Mouse (Mus musculus): ENCODE measurements around the gene Cdc42se1. TPM values are rescaled to one million over a fixed set of nuclear protein-coding genes. Genes with fewer than 3 reads are reported as not detected.
"Not testable (repeated sequence)": the region's sequence is repeated elsewhere in the genome, so short reads cannot be mapped to it uniquely, and the experiment has no call there.

Cdc42se1 gene
- polyA plus RNA-seq, 1 experiment: 71.7 TPM

DNA sequence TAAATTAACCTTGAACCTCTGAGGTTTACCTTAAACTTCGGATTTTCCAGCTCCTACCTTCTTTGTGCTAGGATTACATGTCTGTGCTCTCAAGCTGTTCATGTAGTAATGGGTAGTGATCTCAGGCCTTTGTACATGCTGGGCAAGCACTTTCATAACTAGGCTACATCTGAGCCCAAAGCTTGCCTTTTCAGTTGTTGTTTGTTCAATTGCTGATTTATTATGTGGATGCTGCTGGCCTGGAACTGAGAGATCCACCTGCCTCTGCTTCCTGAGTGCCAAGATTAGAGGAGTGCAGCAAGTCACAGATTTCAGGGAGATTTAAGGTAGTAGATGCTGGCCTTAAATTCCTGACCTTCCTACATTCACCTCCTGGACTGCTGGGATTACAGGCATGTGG lies 29.4 kb upstream of the Cdc42se1 start:
- no peak overlapping the region for H3K4me3 ChIP-seq (replicated peaks; ENCODE audit: extremely low read depth, low read depth, low read length)
- WGBS: 75% methylated on average over 1 of the region's 1 CpGs
- TF ChIP-seq POLR2A (IDR thresholded peaks at IDR 0.05; ENCODE audit: borderline replicate concordance, extremely low read depth, low read depth, low read length): no peak
- TF ChIP-seq CTCF (IDR thresholded peaks at IDR 0.05; ENCODE audit: insufficient read depth, low read length): no peak
- H3K4me1 ChIP-seq (ENCODE audit: control insufficient read depth, insufficient read depth, low read length): no peaks in the 10 kb centered on the region
- no peak for DNase-seq

DNA sequence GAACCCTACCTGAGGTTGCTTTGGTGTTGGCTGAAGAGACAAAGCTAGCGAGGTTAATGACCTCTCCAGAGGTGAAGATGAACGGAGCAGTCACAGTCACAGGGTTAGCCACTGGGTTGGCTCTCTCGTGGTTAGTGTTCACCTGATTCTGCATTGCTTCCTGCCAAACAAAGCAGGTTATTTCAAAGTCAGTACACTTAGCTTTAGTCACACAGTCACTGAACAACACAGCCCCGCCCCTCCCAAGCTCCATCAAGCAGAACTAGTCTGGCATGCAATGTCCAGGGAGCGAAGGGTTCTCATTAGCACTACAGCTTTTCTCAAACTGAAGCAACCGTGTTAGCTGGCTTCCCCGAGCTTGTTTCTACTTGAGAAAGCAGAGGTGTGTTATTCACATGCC lies 28.4 kb upstream of the Cdc42se1 start:
- no peaks in the 10 kb centered on the region for H3K4me1 ChIP-seq (ENCODE audit: control insufficient read depth, insufficient read depth, low read length)
- WGBS: 81% methylated on average over 7 of the region's 7 CpGs
- TF ChIP-seq CTCF (IDR thresholded peaks at IDR 0.05; ENCODE audit: insufficient read depth, low read length) (no peak), POLR2A (IDR thresholded peaks at IDR 0.05; ENCODE audit: borderline replicate concordance, extremely low read depth, low read depth, low read length) (no peak)
- no peak overlapping the region for H3K4me3 ChIP-seq (replicated peaks; ENCODE audit: extremely low read depth, low read depth, low read length)
- no peak for DNase-seq

DNA sequence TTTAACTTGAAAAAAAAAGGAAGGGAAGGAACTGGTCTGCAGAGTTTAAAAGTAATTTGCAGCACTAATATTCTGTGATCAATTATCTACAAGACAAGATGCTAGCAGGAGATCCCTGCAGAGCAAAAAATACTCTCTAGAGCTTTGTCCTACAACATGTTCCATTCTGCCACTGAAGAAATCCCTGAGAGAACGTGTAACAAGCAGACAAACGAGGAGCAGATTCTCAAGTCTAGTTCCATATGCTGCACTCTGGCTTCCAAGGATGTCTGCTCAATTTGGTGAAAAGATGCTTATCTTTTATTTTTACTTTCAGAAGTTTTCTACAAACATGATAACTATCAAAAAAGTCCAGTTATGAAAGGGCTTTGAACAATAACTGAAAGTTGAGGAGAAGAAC lies 28.0 kb upstream of the Cdc42se1 start:
- no peaks in the 10 kb centered on the region for H3K4me1 ChIP-seq (ENCODE audit: control insufficient read depth, insufficient read depth, low read length)
- no peak overlapping the region for H3K4me3 ChIP-seq (replicated peaks; ENCODE audit: extremely low read depth, low read depth, low read length)
- DNase-seq: no peak
- no peak for TF ChIP-seq POLR2A (IDR thresholded peaks at IDR 0.05; ENCODE audit: borderline replicate concordance, extremely low read depth, low read depth, low read length)
- TF ChIP-seq CTCF (IDR thresholded peaks at IDR 0.05; ENCODE audit: insufficient read depth, low read length): no peak
- WGBS: 84% methylated on average over 2 of the region's 2 CpGs

GRCm38 (mm10) chr3:95203880-95204279 lies 24.7 kb upstream of the Cdc42se1 start:
- WGBS: 92% methylated on average over 6 of the region's 6 CpGs
- Histone ChIP-seq H3K4me3 (replicated peaks; ENCODE audit: extremely low read depth, low read depth, low read length) (no peak overlapping the region), H3K4me1 (ENCODE audit: control insufficient read depth, insufficient read depth, low read length) (no peaks in the 10 kb centered on the region)
- TF ChIP-seq CTCF (IDR thresholded peaks at IDR 0.05; ENCODE audit: insufficient read depth, low read length): no peak
- TF ChIP-seq POLR2A (IDR thresholded peaks at IDR 0.05; ENCODE audit: borderline replicate concordance, extremely low read depth, low read depth, low read length): no peak
- DNase-seq: no peak

DNA sequence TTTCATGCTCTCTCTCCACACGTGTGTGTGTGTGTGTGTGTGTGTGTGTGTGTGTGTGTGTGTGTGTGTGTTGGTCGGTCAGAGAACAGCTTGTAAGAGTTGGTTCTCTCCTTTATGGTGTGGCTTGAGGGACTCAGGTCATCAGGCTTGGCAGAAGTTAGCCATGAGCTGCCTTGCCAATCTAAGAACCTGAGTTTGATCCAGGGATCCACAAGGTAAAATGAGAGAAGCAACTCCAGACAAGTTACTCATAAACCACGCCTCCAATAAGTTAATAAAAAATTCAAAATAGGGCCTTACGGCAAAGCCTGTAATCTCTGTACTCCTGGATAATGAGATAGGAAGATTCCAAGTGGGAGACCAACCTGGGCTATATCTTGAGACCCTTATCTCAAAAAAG lies 20.2 kb upstream of the Cdc42se1 start:
- H3K4me3 ChIP-seq (replicated peaks; ENCODE audit: extremely low read depth, low read depth, low read length): no peak overlapping the region
- H3K4me1 ChIP-seq (ENCODE audit: control insufficient read depth, insufficient read depth, low read length): no peaks in the 10 kb centered on the region
- 88% methylated on average over 4 of the region's 4 CpGs for WGBS
- no peak for TF ChIP-seq CTCF (IDR thresholded peaks at IDR 0.05; ENCODE audit: insufficient read depth, low read length)
- TF ChIP-seq POLR2A (IDR thresholded peaks at IDR 0.05; ENCODE audit: borderline replicate concordance, extremely low read depth, low read depth, low read length): no peak
- DNase-seq: no peak

- no peak for DNase-seq
- H3K4me1 ChIP-seq (ENCODE audit: control insufficient read depth, insufficient read depth, low read length): no peaks in the 10 kb centered on the region
- no peak overlapping the region for H3K4me3 ChIP-seq (replicated peaks; ENCODE audit: extremely low read depth, low read depth, low read length)
- WGBS: 57% methylated on average over 2 of the region's 2 CpGs
- TF ChIP-seq POLR2A (IDR thresholded peaks at IDR 0.05; ENCODE audit: borderline replicate concordance, extremely low read depth, low read depth, low read length): no peak
- no peak for TF ChIP-seq CTCF (IDR thresholded peaks at IDR 0.05; ENCODE audit: insufficient read depth, low read length)
Observed at GRCm38 (mm10) chr3:95210585-95210984, 17.9 kb upstream of the Cdc42se1 start.

GRCm38 (mm10) chr3:95212889-95213608 lies 15.5 kb upstream of the Cdc42se1 start:
- WGBS: 93% methylated on average over 7 of the region's 10 CpGs
- DNase-seq; H3K4me3 ChIP-seq (replicated peaks; ENCODE audit: extremely low read depth, low read depth, low read length): not testable (repeated sequence)

GRCm38 (mm10) chr3:95213609-95213975 lies 14.9 kb upstream of the Cdc42se1 start:
- Histone ChIP-seq H3K4me3 (replicated peaks; ENCODE audit: extremely low read depth, low read depth, low read length) (no peak overlapping the region), H3K4me1 (ENCODE audit: control insufficient read depth, insufficient read depth, low read length) (no peaks in the 10 kb centered on the region)
- 100% methylated on average over 1 of the region's 1 CpGs for WGBS
- DNase-seq: no peak
- TF ChIP-seq POLR2A (IDR thresholded peaks at IDR 0.05; ENCODE audit: borderline replicate concordance, extremely low read depth, low read depth, low read length): no peak

More at GRCm38 (mm10) chr3:95212889-95213608, 15.5 kb upstream of the Cdc42se1 start:
- H3K4me1 ChIP-seq (ENCODE audit: control insufficient read depth, insufficient read depth, low read length): not testable (repeated sequence)

DNA sequence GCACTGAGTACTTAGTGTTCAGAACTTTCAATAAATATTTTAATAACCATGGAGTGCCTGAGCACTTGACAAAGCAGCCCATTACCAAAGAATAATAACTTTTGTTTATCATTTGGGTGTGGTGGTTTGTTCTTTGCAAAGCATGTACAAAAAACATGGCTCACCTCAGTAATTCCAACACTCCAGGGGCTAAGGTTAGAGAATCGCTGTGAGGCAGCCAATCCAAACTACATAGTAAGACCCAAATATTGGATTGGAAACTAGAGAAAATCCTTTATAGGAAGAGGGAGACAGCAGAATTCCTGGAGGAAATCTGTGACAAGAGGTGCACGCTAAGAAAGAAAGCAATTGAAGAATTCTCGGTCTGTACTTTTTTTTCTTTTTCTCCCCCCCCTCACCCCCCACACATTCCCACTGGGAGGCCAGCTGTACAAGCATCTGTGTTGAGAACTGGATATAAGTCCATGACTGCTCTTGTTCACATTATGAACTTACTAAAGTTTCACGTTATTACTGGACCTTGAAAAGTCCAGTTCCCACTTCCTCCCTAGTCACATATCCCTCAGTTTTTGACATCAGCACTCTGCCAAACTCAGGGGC lies 11.8 kb upstream of the Cdc42se1 start:
- 6% methylated on average over 4 of the region's 4 CpGs for WGBS
- H3K4me3 ChIP-seq (replicated peaks; ENCODE audit: extremely low read depth, low read depth, low read length): peak overlapping the region; percentile 99
- TF ChIP-seq POLR2A (IDR thresholded peaks at IDR 0.05; ENCODE audit: borderline replicate concordance, extremely low read depth, low read depth, low read length) (no peak), CTCF (IDR thresholded peaks at IDR 0.05; ENCODE audit: insufficient read depth, low read length) (no peak)
- no peak for DNase-seq
- no peaks in the 10 kb centered on the region for H3K4me1 ChIP-seq (ENCODE audit: control insufficient read depth, insufficient read depth, low read length)
